Mouse (Mus musculus): Measurements from ENCODE around the gene Hist2h2ab.
"Not testable (repeated sequence)": the region's sequence is repeated elsewhere in the genome, so short reads cannot be mapped to it uniquely, and the experiment has no call there.

Hist2h2ab gene

GRCm38 (mm10) chr3:96198181-96198580, 21.5 kb upstream of the Hist2h2ab start:
- DNase-seq (ENCODE audit: low spot score) = no peak

- DNase-seq (ENCODE audit: low spot score) = not testable (repeated sequence)
These were observed 20.9 kb upstream of the Hist2h2ab start for GRCm38 (mm10) chr3:96198601-96199251.

GRCm38 (mm10) chr3:96199731-96200130, 19.9 kb upstream of the Hist2h2ab start:
- DNase-seq (ENCODE audit: low spot score) = no peak

- DNase-seq (ENCODE audit: low spot score) = no peak
These were observed 11.8 kb upstream of the Hist2h2ab start for GRCm38 (mm10) chr3:96207819-96208218.

- no peak for DNase-seq (ENCODE audit: low spot score)
These were observed 10.4 kb upstream of the Hist2h2ab start for GRCm38 (mm10) chr3:96209242-96209641.

GRCm38 (mm10) chr3:96219191-96219641, 449 bp upstream of the Hist2h2ab start:
- DNase-seq (ENCODE audit: low spot score) = no peak

- not testable (repeated sequence) for DNase-seq (ENCODE audit: low spot score)
These were observed 583 bp downstream of the Hist2h2ab start for GRCm38 (mm10) chr3:96220131-96220764.

GRCm38 (mm10) chr3:96220765-96221639, 1.3 kb downstream of the Hist2h2ab start, which contains the start of the genes Hist2h2ac and Hist2h2be:
Hist2h2ac (minus strand) TSS chr3:96220880.
Hist2h2be (plus strand) TSS chr3:96221119.
- DNase-seq (ENCODE audit: low spot score) = peak; percentile 88

- DNase-seq (ENCODE audit: low spot score) = no peak
These were observed 2.0 kb downstream of the Hist2h2ab start for GRCm38 (mm10) chr3:96221640-96222038.

GRCm38 (mm10) chr3:96222774-96223173, 3.1 kb downstream of the Hist2h2ab start:
- no peak for DNase-seq (ENCODE audit: low spot score)

- no peak for DNase-seq (ENCODE audit: low spot score)
These were observed 5.8 kb downstream of the Hist2h2ab start for GRCm38 (mm10) chr3:96225421-96225820.

GRCm38 (mm10) chr3:96226695-96227648, 7.3 kb downstream of the Hist2h2ab start:
- no peak for DNase-seq (ENCODE audit: low spot score)

- DNase-seq (ENCODE audit: low spot score) = no peak
These were observed 9.2 kb downstream of the Hist2h2ab start for GRCm38 (mm10) chr3:96228828-96229227.

- DNase-seq (ENCODE audit: low spot score) = no peak
These were observed 10.7 kb downstream of the Hist2h2ab start for GRCm38 (mm10) chr3:96230404-96230803.

GRCm38 (mm10) chr3:96230910-96231757, 11.5 kb downstream of the Hist2h2ab start:
- DNase-seq (ENCODE audit: low spot score) = no peak

- no peak for DNase-seq (ENCODE audit: low spot score)
These were observed 12.1 kb downstream of the Hist2h2ab start for GRCm38 (mm10) chr3:96231758-96232120.

- no peak for DNase-seq (ENCODE audit: low spot score)
These were observed 15.2 kb downstream of the Hist2h2ab start for GRCm38 (mm10) chr3:96234914-96235313.

- DNase-seq (ENCODE audit: low spot score) = no peak
These were observed 16.2 kb downstream of the Hist2h2ab start for GRCm38 (mm10) chr3:96235836-96236235.

GRCm38 (mm10) chr3:96236834-96237334, 17.2 kb downstream of the Hist2h2ab start:
- DNase-seq (ENCODE audit: low spot score) = no peak

GRCm38 (mm10) chr3:96237335-96237903, 17.8 kb downstream of the Hist2h2ab start:
- DNase-seq (ENCODE audit: low spot score) = no peak

Data from left cerebral cortex, adult 11 months (tissue).